In the genomic region with DNA sequence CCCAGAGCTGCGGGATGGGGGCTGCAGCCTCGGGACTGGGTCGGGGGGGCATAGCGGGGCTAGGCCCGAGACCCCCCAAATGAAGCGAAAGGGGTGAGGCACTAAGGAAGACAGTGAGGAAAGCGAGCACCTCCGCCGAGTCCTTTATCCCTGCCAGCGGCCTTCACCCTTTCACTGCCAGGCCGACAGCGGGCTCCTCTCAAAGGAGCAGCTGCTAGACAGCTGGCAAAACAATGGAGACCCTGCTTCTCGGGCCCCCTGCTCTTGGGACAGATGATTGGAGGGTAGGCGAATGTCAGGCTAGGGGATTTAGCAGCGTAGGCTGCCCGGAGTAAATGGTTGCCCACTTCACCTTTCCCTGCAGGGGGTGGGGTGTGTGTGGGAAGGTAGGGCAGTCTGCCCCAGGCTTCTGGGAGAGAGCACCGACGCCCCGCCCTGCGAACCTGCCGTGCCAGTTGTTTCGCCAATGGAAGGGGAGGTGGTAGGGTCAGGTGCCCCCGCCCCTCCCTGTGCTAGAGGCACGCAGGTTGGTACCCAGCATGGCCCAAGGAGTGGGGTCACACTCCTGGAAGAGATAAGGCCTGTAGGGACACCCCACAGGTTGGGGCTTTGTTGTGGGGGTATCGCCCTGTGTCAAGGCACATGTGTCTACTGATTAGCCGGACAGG, we compare ENCODE assay signal across 9 mouse cellular contexts. TPM values are rescaled to one million over a fixed set of nuclear protein-coding genes. Genes with fewer than 3 reads are reported as not detected.
DNase-seq lines count a peak whose midpoint lies in the region; ATAC-seq and TF ChIP-seq lines count a peak whose summit lies in the region.
"Had no signal": no experiment of that assay in that cellular context is flagged by ENCODE, and none has a peak within 500 bp of the region (broad histone marks: within the 10 kb centered on the region; RNA-seq: fewer than 3 reads in every experiment).

No protein-coding gene starts in this region.

- peaks cover 6% of the 10 kb centered on the region for H3K4me1 ChIP-seq in embryonic facial prominence, embryonic 11.5 days (ENCODE audit: control insufficient read depth, insufficient read depth, low read length)
- H3K4me1 ChIP-seq in heart, postnatal 0 days (ENCODE audit: control insufficient read depth, insufficient read depth) = peaks cover 18% of the 10 kb centered on the region

- H3K4me2 ChIP-seq in embryonic facial prominence, embryonic 11.5 days (ENCODE audit: low read depth, low read length) = peak overlapping the region; percentile 81
- peak overlapping the region; percentile 97 for H3K4me2 ChIP-seq in heart, postnatal 0 days (ENCODE audit: low read depth, low read length)

- WGBS in embryonic facial prominence, embryonic 11.5 days = 4% methylated on average over 26 of the region's 26 CpGs
- WGBS in heart, postnatal 0 days = 5% methylated on average over 23 of the region's 26 CpGs

- peak overlapping the region; percentile 63 for H3K27ac ChIP-seq in embryonic facial prominence, embryonic 11.5 days (replicated peaks; ENCODE audit: low read depth, low read length)
- peak overlapping the region; percentile 88 for H3K27ac ChIP-seq in heart, postnatal 0 days (ENCODE audit: low read depth)

- DNase-seq in NIH3T3 (ENCODE audit: low read depth) = peak; percentile 42
- peak; percentile 71 for DNase-seq in embryonic facial prominence, embryonic 11.5 days (ENCODE audit: low spot score)
- no peak for DNase-seq in heart, postnatal 0 days (ENCODE audit: low spot score)
- DNase-seq in kidney, postnatal 36 days = peak; percentile 92 to 93
- DNase-seq in lung, postnatal 14 days = peak; percentile 68
- DNase-seq in right cerebral cortex, postnatal 14 days = peak; percentile 33

- H3K27me3 ChIP-seq in embryonic facial prominence, embryonic 11.5 days (ENCODE audit: control insufficient read depth, insufficient read depth, low read length) = no peaks in the 10 kb centered on the region
- no peaks in the 10 kb centered on the region for H3K27me3 ChIP-seq in heart, postnatal 0 days (ENCODE audit: control insufficient read depth, insufficient read depth, low read length)

- no peak for TF ChIP-seq EP300 in heart, postnatal 0 days (IDR thresholded peaks at IDR 0.05; ENCODE audit: low read depth)

- peak; percentile 17 for ATAC-seq in CD4-positive, CD25-positive, alpha-beta regulatory T cell, adult 4 months
- peak; percentile 27 for ATAC-seq in embryonic facial prominence, embryonic 11.5 days (replicated peaks; ENCODE audit: insufficient number of reproducible peaks, low FRiP score, low TSS enrichment, low read depth)
- 0 out of 2 replicates have a peak, but pooled peaks have one; percentile 4 for ATAC-seq in heart, postnatal 0 days (ENCODE audit: insufficient read depth, low read depth)
- no peak for ATAC-seq in activated CD4-positive, CD25-positive, alpha-beta regulatory T cell, adult 4 months

- H3K9ac ChIP-seq in embryonic facial prominence, embryonic 11.5 days (replicated peaks; ENCODE audit: low read length) = peak overlapping the region; percentile 92
- peak overlapping the region; percentile 92 for H3K9ac ChIP-seq in heart, postnatal 0 days (replicated peaks; ENCODE audit: low read depth, low read length)

- no peaks in the 10 kb centered on the region for H3K9me3 ChIP-seq in embryonic facial prominence, embryonic 11.5 days (replicated peaks; ENCODE audit: control insufficient read depth, low read length)
- no peaks in the 10 kb centered on the region for H3K9me3 ChIP-seq in heart, postnatal 0 days (replicated peaks; ENCODE audit: control insufficient read depth, low read length)

- no peaks in the 10 kb centered on the region for H3K36me3 ChIP-seq in embryonic facial prominence, embryonic 11.5 days (replicated peaks; ENCODE audit: control insufficient read depth, insufficient read depth, low read depth, low read length)
- H3K36me3 ChIP-seq in heart, postnatal 0 days (replicated peaks; ENCODE audit: control insufficient read depth, insufficient read depth, low read length) = no peaks in the 10 kb centered on the region

- peak overlapping the region; percentile 78 for H3K4me3 ChIP-seq in embryonic facial prominence, embryonic 11.5 days (ENCODE audit: low read depth, low read length)
- H3K4me3 ChIP-seq in heart, postnatal 0 days (ENCODE audit: low read depth, low read length) = peak overlapping the region; percentile 93

- TF ChIP-seq CTCF in heart, postnatal 0 days (IDR thresholded peaks at IDR 0.05; ENCODE audit: low read depth) = no peak

RNA-seq across cellular contexts. Expression of a gene that starts 0.8 kb away (rescaled TPM):
- 10 to 100 TPM; 21.4 to 28.9 TPM for polyA plus RNA-seq in CD4-positive, CD25-positive, alpha-beta regulatory T cell, adult 4 months (2017; shearing (Covaris generic))
- 12.3 and 14.5 TPM in 2 replicates for polyA plus RNA-seq in embryonic facial prominence, embryonic 11.5 days (2014; fragmentation: Nextera tagmentation; extraction: Ambion mirVana)
- 181 and 218 TPM in 2 replicates for total RNA-seq in heart, postnatal 0 days (2014; rRNA removed; ENCODE audit: low replicate concordance)
- 80.0 and 82.5 TPM in 2 replicates for polyA plus RNA-seq in heart, postnatal 0 days (2015; fragmentation: Nextera tagmentation; extraction: Ambion mirVana)
- 10 to 100 TPM; 22.1 to 29.7 TPM for polyA plus RNA-seq in activated CD4-positive, CD25-positive, alpha-beta regulatory T cell, adult 4 months (2017; shearing (Covaris generic))

RNA-seq across cellular contexts. Expression of a gene that starts 23.7 kb away (rescaled TPM):
- polyA plus RNA-seq in CD4-positive, CD25-positive, alpha-beta regulatory T cell, adult 4 months (2017; shearing (Covaris generic)) = under 1 TPM; 0.32 to 0.34 TPM
- polyA plus RNA-seq in embryonic facial prominence, embryonic 11.5 days (2014; fragmentation: Nextera tagmentation; extraction: Ambion mirVana) = 0.35 and 0.49 TPM in 2 replicates
- not detected in 2 replicates for total RNA-seq in heart, postnatal 0 days (2014; rRNA removed; ENCODE audit: low replicate concordance)
- 0.41 and 0.52 TPM in 2 replicates for polyA plus RNA-seq in heart, postnatal 0 days (2015; fragmentation: Nextera tagmentation; extraction: Ambion mirVana)
- under 1 TPM; 0.20 to 0.57 TPM for polyA plus RNA-seq in activated CD4-positive, CD25-positive, alpha-beta regulatory T cell, adult 4 months (2017; shearing (Covaris generic))

RNA-seq across cellular contexts. Expression of a gene that starts 38.7 kb away (rescaled TPM):
- not detected for polyA plus RNA-seq in CD4-positive, CD25-positive, alpha-beta regulatory T cell, adult 4 months (2017; shearing (Covaris generic))
- 10.6 and 60.0 TPM in 2 replicates for polyA plus RNA-seq in embryonic facial prominence, embryonic 11.5 days (2014; fragmentation: Nextera tagmentation; extraction: Ambion mirVana)
- not detected in 2 replicates for total RNA-seq in heart, postnatal 0 days (2014; rRNA removed; ENCODE audit: low replicate concordance)
- polyA plus RNA-seq in heart, postnatal 0 days (2015; fragmentation: Nextera tagmentation; extraction: Ambion mirVana) = not detected in 2 replicates
- under 1 TPM in 1 of 2 experiments, not detected in 1; 0.73 TPM for polyA plus RNA-seq in activated CD4-positive, CD25-positive, alpha-beta regulatory T cell, adult 4 months (2017; shearing (Covaris generic))
- polyA plus RNA-seq: large intestine, adult 2 months had no signal
